Mouse (Mus musculus) gastrocnemius, postnatal 10 days (tissue): ENCODE data around the gene Irf7. TPM values are rescaled to one million over a fixed set of nuclear protein-coding genes. Genes with fewer than 3 reads are reported as not detected.
"Not testable (repeated sequence)": the region's sequence is repeated elsewhere in the genome, so short reads cannot be mapped to it uniquely, and the experiment has no call there.

Source experiments
- DNase-seq: peaks from one replicate; pipeline ENCODE4 v3.0.0; 2021; ENCODE audit warnings: mixed read lengths
- total RNA-seq, 2 experiments: library from RNA; stranded (reverse); gene quantifications; 2 replicates each; pipeline ENCODE4 v1.2.3; 2021

The Irf7 gene
- total RNA-seq, 2 experiments from 2014 or later = 0.59 to 1.2 TPM

DNA sequence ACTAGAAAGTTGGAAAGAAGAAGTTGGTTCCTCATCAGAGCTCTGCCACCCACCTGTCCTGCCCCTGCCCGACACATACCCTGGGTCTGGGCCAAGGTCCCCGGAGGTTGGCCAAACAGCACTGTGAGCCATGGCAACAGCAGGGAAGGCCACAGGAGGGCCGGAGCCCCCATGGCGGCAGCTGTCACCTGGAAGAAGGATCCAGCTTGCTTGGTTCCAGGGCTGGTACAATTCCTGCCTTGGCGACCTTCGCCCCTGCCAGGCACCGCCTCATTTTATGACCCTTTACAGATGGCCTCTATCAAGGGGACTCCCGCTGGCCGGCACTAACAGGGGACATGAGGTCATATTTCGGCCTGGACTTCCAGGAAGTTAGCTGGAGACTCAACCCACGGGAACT lies 10.3 kb upstream of the Irf7 start, which contains the start of gene Cdhr5:
Gene Cdhr5, minus strand, starts transcription at position 241 of the 400 bp plus-strand sequence.
- DNase-seq = no peak

DNA sequence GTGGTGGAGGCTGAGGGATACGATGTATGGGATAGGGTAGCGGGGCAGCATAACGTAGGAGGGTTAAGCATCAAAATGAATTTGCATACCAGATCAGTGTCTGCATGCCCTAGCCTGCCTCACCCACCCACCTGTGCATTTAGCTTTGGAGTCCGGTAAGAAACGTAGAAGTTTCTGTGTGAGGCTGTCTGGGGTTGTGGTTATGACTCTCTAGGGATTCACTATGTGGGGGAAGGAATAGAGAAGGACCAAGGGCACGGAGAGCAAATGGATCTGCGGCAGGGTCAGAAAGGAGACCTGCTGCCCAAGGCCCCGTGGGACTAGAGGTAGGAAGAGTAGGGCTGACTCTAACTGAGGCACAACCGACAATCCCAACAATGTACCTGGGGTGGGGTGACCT lies 9.1 kb upstream of the Irf7 start:
- DNase-seq = no peak

DNA sequence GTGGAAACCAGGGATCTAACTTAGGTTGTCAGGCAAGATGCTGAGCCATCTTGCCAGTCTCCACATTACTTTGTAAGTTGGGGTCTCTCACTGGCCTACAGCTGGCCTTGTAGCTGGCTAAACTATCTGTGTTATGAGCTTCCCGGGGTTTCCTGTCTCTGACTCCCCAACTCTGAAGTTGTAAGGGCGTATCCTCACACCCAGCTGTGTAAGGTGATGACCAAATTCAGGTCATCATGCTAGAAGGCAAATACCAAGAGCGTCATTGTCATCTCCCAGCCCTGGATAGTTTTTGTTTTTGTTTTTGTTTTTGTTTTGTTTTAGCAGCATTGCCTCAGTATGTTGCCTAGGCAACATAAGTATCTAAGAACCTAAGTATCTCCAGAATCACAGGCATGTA lies 4.3 kb upstream of the Irf7 start:
- DNase-seq = no peak

DNA sequence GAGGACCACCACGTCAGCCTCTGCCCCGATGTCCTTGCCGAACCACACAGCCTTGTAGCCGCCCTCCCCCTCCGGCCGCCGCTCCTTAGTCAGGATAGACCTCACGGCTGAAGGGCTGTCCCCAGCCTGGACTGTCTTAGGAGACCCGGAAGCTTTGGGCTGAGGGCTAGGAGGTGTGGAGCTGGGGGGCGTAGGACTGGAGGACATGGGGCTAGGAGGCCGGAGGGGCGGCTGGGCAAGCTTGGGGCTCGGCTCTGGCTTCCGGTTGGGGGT lies 2.9 kb upstream of the Irf7 start:
- DNase-seq = no peak

DNA sequence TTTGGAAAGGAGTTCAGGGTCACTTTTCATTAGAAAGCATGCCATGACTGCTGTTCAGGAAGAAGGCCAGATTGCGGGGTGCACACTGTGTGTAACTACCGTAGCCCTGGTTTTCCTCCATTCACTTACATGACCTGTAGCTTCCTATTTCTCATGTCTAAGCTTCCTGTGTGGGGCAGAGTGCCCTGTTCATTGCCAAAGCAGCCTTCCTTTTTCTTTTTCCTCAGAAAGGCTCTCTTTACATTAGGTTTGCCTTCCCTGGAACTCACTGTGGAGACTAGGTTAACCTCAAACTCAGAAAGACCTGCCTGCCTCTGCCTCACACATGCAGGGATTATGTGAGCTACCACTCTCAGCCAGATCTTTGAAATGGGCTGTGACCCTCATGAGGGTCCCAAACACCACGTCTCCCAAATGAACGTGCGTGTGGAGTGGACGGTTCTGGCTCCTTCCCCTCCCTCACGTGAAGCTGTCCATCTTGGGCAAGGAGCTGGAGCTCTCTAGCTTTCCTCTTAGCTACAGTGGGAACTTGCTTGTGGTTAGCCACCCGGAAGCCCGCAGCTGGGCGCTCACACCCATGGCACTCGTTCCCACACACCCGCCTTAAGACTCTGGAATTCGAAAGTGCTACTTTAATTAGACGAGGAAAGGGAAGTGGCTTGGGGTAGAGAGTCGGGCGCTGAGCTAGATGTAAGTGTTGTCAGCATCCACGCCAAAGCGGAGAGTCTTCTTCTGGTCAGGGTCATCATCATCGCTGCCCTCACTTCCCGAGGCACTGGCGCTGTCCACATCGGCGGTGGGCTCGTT lies 2.4 kb upstream of the Irf7 start:
- DNase-seq = no peak

DNA sequence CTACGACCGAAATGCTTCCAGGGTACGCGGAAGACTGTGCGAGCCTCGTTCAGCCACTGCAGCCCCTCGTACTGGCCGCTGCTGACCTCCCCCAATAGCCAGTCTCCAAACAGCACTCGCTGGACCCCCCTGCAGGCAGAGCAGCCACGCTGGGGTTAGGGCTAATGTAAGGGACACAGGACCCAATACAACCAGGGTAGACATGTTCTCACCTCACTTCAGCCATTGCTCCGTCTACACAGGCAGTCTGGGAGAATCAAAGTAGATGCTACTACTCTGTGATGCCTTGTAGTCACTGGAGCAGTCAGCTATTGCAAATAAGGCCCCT lies 906 bp downstream of the Irf7 start:
- no peak for DNase-seq

DNA sequence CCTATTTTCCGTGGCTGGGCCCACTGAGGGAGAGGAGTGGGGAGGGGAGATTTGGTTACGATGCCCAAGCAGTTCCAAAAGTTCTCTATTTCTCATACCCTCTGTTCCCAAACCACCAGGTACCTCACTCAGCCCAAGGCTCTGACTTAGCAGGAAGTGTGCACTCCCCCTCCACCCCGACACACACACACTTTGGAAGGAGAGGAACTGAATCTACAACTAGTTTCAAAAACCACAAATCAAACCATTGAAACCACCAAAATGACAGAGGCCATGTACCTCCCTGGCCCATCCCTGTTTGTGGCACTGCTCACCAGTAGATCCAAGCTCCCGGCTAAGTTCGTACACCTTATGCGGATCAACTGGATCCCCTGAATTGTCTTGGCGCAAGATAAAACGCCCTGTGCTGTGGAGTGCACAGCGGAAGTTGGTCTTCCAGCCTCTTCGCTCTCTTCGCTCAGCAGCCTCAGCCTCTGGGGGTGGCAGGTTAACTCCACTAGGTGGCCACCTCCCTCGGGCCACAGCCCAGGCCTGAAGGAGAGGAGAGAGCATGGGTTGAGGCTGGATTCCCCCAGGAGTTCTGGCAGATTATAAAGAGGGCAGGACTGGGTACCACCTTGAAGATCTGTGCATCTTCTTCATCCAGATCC lies 1.4 kb downstream of the Irf7 start:
- no peak for DNase-seq

DNA sequence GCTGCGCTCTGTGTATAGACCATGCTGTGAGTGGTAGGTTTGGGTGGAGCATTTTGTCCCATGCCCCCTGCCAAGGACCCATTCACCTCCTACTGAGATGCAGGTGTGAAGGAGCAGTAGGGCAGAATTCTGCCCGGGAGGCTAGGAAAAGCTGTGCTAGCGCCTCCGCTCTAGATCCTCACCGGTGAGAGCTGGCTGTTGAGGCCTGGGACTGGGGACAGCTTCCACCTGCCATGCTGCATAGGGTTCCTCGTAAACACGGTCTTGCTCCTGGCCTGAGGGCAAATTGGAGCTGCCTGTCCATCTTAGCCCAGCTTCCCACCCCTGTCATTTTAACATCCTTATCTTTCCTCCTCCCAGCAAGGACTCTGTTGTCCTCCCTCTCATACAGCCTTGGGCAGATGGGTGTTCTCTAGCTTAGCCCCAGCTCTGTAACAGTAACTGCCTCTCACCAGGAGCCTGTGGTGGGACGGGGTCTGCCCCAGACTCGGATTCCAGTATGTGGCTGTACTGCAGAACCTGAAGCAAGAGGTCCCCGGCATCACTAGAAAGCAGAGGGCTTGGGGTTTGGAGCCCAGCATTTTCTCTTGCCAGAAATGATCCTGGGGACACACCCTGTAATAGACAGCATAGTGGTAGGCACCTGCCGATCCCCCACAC lies 2.1 kb downstream of the Irf7 start:
- DNase-seq = no peak

DNA sequence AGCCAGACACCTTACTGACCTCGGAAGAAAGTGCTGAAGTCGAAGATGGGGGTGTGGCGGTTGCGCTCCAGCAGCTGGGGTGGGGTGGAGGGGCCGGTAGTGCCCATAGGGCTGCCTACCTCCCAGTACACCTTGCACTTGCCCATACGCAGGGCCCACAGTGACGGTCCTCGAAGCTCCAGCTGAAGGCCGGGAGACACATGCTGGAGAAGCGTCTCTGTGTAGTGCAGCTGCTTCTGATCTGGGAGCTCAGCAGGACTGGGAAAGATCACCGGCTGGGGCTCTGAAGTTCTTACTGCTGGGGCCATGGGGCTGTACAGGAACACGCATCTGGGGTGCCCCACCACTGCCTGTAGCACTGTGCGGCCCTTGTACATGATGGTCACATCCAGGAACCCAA lies 2.6 kb downstream of the Irf7 start:
- no peak for DNase-seq

DNA sequence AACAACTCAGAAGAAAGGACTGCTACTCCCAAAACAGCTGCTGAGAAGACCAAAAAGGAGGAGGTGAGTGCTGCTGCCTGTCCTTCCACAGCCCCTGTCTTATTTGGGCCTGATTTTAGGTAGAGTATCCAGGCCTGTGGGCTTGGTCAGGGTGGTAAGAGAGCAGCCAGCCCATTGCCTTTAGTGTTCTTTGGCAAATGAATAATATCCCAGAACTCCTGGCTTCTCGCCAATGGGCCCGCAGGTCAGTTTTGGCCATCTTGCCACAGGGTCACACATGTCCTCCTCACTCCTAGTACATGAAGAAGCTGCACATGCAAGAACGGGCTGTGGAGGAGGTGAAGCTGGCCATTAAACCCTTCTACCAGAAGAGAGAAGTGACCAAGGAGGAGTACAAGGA lies 4.8 kb downstream of the Irf7 start:
- no peak for DNase-seq

DNA sequence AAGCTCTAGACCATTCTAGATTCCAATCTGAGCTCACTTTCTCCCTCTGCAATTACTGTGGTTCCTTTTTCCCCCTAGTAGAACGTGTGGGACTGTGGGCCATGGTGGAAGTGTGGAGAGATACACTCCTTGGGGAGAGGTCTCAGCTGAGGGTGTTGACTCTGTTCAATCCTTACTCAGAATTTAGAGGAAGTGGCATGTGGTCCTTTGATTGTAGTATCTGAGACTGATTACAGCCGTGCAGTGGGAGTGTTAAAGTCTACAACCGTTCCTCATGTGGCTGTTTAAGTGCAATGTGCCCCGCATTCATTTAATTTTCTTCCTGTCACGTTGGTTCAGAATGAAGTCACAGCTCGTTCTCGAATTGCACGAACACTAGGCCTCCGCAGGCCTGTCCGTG lies 10.1 kb downstream of the Irf7 start:
- DNase-seq = no peak

DNA sequence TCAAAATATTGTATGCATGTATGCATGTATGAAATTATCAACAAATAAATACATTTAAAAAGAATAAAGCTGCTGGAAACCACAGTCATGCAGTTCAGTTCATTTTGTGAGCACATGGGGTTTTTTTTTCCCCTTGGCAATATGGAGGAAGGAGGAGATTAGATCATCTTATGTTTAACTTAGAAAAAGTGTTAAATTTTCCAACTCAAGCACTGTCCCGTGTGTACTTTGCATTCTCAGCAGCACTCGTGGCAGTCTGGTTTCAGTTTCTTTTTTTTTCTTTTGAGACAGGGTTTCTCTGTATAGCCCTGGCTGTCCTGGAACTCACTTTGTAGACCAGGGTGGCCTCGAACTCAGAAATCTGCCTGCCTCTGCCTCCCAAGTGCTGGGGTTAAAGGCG lies 15.8 kb downstream of the Irf7 start:
- DNase-seq = not testable (repeated sequence)

DNA sequence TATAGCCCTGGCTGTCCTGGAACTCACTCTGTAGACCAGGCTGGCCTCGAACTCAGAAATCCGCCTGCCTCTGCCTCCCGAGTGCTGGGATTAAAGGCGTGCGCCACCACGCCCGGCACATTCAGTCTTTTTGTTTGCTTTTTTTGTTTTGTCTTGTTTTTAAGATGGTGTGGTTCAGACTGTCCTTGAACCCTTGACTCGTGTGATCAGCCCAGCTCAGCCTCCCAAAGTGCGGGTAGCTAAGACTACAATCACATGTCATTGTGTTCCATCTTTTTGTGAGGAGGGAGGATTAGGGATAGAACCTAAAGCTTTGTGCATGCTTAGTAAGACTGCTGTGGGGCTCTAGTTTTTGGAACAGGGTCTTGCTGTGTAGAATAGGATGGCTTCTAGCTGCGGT lies 34.7 kb downstream of the Irf7 start:
- DNase-seq = no peak

DNA sequence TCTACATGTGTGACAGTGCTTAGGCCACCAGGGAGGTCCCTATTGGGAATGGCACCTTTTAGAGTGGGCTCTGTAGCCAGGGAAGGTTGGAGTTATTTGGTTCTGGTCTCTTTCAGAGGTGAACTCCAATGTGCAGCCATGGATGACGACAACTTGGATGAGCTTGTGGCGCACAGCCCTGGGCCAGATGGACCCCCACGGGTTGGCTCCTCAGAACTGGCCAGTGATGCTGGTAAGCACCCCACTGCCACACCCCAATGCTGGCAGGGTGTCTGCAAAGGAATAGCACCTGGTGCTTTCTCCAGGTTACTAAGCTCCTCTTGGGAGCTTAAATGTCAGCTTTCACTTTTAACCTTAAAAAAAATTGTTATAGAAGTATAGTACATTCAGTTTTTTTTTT lies 35.2 kb downstream of the Irf7 start:
- DNase-seq = no peak

DNA sequence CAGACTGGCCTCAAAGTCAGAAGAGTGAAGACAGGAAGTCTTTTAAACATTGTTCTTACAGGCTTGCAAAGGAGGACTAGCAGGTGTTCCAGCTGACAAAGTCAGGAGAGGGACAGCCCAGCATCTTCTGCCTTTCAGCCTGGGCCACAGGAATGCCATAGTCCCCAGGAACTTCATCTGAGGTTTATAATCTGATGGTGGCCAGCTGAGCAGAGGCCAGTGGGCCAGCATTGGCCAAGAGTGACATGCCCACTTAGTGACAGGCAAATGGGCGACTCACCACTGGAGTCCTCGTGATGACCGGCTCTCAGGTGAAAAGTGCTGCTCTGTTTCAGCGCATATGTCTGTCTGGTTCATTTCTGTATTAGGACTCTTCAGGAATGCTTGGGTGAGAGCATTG lies 35.7 kb downstream of the Irf7 start:
- no peak for DNase-seq

DNA sequence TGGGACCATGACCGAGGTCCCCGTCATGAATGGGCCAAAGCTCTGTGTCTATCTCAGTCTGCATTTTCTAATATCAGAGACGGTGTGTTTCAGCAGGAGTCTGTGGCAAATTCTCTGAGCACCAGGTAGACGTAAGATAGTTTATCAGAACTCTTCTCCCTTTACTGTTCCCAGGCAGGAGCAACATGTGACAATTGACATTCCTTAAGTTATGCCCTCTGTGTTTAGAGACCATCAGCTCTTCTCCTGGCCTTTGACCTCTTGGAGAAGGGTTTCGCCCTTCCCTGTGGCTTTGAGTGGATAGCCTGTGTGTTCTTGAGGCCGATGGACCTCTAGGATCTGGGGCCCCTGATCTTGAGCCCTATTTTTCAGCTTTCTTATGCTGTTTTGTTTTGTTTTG lies 36.6 kb downstream of the Irf7 start:
- DNase-seq = no peak

DNA sequence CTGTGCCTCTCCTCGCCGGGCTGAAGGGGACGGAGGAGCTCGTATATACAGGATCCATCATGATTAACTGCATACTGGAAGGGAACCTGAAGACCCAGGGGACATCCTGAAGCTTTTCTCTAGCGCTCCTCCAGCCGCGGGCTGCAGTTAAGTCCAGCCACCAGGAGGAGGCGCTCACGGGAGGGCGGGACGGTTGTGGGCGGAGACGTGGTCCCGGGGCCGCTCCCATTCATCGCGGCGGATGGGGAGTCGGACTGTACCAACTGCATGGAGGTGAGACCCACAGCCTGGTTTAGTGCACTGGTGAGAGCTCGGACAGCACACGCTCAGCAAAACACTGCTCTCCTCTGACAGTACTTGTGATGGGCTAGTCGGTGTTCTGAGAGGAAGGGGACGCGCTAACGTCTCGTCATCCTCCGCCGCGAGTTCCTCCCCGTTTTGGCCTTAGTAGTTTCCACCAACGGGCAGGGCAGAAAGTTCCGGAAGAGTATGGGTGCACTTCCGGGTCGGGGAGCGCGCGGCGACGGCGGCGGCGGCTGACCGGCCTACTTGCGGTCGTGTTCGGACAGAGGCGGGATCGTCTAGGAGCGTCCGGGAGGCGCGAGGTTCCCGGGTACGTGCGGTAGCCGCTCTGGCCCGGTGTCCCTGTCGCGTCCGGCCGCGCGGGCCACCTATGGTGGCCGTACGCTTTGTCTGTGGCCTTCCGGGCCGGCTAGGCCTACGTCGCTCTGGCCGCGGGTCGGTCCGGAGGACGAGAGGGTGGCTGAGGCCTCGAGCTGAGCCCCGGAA lies 37.8 kb downstream of the Irf7 start, which contains the start of gene Phrf1:
Gene Phrf1, plus strand, starts transcription at position 506 of the 789 bp plus-strand sequence.
- DNase-seq = peak; percentile 96

DNA sequence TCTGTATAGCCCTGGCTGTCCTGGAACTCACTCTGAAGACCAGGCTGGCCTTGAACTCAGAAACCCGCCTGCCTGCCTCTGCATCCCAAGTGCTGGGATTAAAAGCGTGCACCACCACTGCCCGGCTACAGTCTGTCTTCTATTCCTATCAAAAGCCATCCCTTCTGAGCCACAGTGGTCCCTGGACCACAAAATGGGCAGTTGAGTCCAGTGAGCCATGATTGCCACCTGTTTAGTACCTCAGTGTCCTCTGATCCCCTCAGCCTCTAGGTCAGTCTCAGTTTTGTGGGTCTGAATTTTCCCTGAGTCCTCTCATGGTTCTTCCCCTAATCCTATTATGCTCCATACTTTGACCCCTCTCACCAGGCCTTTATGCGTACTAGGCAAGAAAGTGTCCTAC lies 38.5 kb downstream of the Irf7 start:
- DNase-seq = no peak

DNA sequence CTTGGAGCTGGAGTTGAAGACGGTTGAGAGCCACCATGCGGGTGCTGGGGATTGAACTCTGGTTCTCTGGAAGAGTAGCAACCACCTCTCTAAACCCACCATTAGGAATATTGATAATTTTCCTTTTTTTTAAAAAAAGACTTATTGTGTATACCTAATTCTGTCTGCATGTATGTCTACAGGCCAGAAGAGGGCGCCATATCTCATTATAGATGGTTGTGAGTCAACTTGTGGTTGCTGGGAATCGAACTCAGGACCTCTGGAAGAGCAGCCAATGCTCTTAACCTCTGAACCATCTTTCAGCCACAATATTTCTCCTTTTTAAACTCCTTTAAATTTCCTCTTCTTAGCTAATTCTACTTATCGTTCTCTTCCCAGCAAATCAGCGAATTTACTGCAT lies 39.7 kb downstream of the Irf7 start:
- DNase-seq = no peak

DNA sequence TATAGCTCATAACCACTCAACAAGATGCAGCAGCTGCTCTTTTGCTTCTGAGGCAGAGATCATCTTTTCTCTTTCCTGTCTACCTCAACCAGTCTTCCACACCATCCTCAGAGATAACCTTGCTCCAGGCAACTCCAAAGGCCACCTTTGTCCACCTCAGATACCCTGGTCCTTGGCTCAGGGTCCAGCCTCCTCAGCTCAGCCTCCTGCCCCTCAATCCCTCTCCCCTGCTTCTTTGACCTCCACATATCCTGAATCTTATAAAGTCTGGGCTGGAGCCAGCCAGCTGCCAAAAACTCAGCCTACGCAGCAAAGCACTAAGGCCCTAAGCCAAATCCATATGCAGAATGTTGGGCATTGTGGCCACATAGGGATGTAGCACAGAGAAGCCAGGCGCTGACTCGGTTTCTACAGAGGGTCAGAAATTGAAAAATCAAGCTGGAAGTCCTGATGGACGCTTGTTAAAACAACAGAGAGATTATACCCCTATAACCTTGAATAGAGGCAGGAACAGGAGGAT lies 43.5 kb downstream of the Irf7 start:
- no peak for DNase-seq

DNA sequence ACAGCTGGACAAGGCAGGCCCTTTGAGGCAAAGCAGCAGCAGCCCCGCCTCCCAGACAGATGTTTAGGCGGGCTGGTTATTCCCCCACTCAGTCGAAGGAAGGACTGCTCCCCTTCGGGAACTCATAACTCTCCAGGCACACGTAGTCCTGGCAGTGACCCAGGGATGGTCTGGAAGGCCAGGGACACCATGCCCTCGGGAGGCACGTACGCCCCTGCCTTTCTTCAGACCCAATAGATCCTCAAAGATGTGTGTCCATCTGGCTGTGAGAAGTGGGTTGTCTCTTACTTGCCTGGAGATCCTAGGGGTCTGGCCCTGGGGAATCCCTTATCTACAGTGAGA lies 44.2 kb downstream of the Irf7 start:
- no peak for DNase-seq

DNA sequence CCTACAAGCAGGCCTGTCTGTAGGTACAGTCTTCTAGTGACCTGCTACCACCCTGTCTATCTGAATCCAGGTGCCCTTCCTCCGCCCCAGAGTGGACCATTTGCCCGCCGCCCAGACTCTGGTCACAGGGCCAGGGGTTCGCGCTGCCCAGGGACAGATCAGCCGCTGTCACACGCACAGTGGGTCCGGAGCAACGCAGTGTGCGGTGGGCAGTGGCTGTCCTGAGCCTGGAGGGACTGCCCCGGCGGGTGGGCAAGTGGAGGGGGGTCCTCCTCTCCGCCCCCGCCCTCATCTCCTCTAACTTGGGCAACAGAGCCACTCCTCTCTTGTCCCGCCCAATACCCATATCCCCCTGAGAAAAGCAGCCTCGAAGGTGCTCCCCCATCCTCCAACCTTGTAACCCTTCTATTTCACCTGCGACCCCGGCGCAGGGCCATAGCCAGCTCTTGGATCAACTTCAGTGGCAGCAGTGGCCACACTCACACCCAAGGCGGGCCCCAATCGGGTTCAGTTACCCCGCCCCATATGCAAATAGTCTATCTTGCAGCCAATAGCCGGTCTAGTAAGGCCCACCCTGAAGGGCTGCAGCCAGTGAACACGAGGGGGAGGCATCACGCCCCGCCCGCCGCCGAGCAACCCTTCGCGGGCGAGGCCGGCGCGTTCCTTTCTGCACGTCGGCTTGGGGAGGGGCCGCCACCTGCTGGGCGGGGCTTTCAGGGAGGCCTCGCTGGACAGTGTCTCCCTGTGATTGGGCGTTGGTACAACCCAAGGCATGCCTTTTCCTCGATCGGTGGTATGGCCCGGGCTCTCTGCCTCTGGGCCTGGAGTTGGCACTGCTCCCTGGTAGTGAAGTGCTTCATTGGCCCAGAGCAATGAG lies 44.8 kb downstream of the Irf7 start:
- peak; percentile 93 for DNase-seq
